Mouse (Mus musculus) intestine, postnatal 0 days (tissue): ENCODE data around the gene Pnpla2. TPM values are rescaled to one million over a fixed set of nuclear protein-coding genes. Genes with fewer than 3 reads are reported as not detected.

Experiments used
- ATAC-seq: fragments of 200-750 bp; cut with Nextera tagmentation; 2 replicates; pipeline ENCODE4 v1.8.0; 2017; ENCODE audit warnings: mild to moderate bottlenecking, moderate TSS enrichment, moderate library complexity
- H3K27ac ChIP-seq: fragments of 300-500 bp; sonication (generic); 2 replicates; pipeline ENCODE4 v1.5.1; 2014; ENCODE audit warnings: mild to moderate bottlenecking, low read depth, low read length, moderate library complexity
- H3K27me3 ChIP-seq: fragments of 300-500 bp; sonication (generic); replicated peaks from 2 replicates; pipeline ENCODE4 v1.6.1; 2014; ENCODE audit warnings: low read length, mixed read lengths; ENCODE audit not compliant: control insufficient read depth, insufficient read depth
- H3K36me3 ChIP-seq: fragments of 300-500 bp; sonication (generic); 2 replicates; pipeline ENCODE4 v1.6.1; 2014; ENCODE audit warnings: mild to moderate bottlenecking, moderate library complexity; ENCODE audit not compliant: control insufficient read depth, insufficient read depth
- H3K4me1 ChIP-seq: fragments of 300-500 bp; sonication (generic); replicated peaks from 2 replicates; pipeline ENCODE4 v1.6.1; 2014; ENCODE audit warnings: antibody characterized with exemption, low read length, mixed read lengths; ENCODE audit not compliant: control insufficient read depth, insufficient read depth
- H3K4me2 ChIP-seq: fragments of 300-500 bp; sonication (generic); replicated peaks from 2 replicates; pipeline ENCODE4 v1.6.1; 2014; ENCODE audit warnings: low read depth, mild to moderate bottlenecking, moderate library complexity
- H3K4me3 ChIP-seq: fragments of 300-500 bp; sonication (generic); 2 replicates; pipeline ENCODE4 v1.5.1; 2014; ENCODE audit warnings: low read depth, low read length
- H3K9ac ChIP-seq: fragments of 300-500 bp; sonication (generic); 2 replicates; pipeline ENCODE4 v1.6.1; 2014; ENCODE audit warnings: mild to moderate bottlenecking, low read depth, low read length
- H3K9me3 ChIP-seq: fragments of 300-500 bp; sonication (generic); 2 replicates; pipeline ENCODE4 v1.6.1; 2016; ENCODE audit warnings: mixed run types; ENCODE audit not compliant: control insufficient read depth
- CTCF ChIP-seq: sonication (generic); IDR thresholded peaks from 2 replicates; pipeline ENCODE4 v1.5.1; 2016; ENCODE audit warnings: low read depth, mild to moderate bottlenecking, control low read depth, antibody characterized with exemption, moderate library complexity
- WGBS: fragments of 180-500 bp; shearing (Covaris S2); extraction: QIAGEN DNeasy Blood & Tissue Kit; methylation state at CpG from one replicate; pipeline ENCODE4 v1.1.7; 2014; 5-methylcytosine and 5-hydroxymethylcytosine counted together
- polyA plus RNA-seq: library from polyadenylated mRNA; unstranded; fragments of >200 nt; fragmentation: Nextera tagmentation; extraction: Ambion mirVana; gene quantifications from 2 replicates; pipeline ENCODE4 v1.2.1, GENCODE M21; 2015

Pnpla2 gene
- polyA plus RNA-seq, 1 experiment from 2014 or later, result 79.4 TPM

GRCm38 (mm10) chr7:141420030-141420702 lies 34.8 kb upstream of the Pnpla2 start:
- no peak overlapping the region for H3K4me2 ChIP-seq
- WGBS, result 36% methylated on average over 9 of the region's 9 CpGs
- ATAC-seq, result peak; percentile 66
- TF ChIP-seq CTCF, result no peak
- H3K9me3 ChIP-seq, result no peaks in the 10 kb centered on the region
- no peak overlapping the region for H3K4me3 ChIP-seq
- no peaks in the 10 kb centered on the region for H3K36me3 ChIP-seq
- no peaks in the 10 kb centered on the region for H3K27me3 ChIP-seq
- peak overlapping the region; percentile 9 for H3K27ac ChIP-seq
- H3K9ac ChIP-seq, result no peak overlapping the region
- H3K4me1 ChIP-seq, result no peaks in the 10 kb centered on the region

GRCm38 (mm10) chr7:141423811-141424210 lies 31.2 kb upstream of the Pnpla2 start:
- H3K4me3 ChIP-seq, result no peak overlapping the region
- H3K4me1 ChIP-seq, result no peaks in the 10 kb centered on the region
- TF ChIP-seq CTCF, result no peak
- H3K4me2 ChIP-seq, result no peak overlapping the region
- no peak for ATAC-seq
- H3K27me3 ChIP-seq, result no peaks in the 10 kb centered on the region
- H3K9ac ChIP-seq, result no peak overlapping the region
- WGBS, result 73% methylated on average over 4 of the region's 4 CpGs
- H3K9me3 ChIP-seq, result no peaks in the 10 kb centered on the region
- H3K36me3 ChIP-seq, result no peaks in the 10 kb centered on the region
- no peak overlapping the region for H3K27ac ChIP-seq

GRCm38 (mm10) chr7:141426948-141427730 lies 27.9 kb upstream of the Pnpla2 start:
- no peak overlapping the region for H3K4me2 ChIP-seq
- no peak overlapping the region for H3K4me3 ChIP-seq
- no peak overlapping the region for H3K27ac ChIP-seq
- no peaks in the 10 kb centered on the region; the same call in 1 of the 2 replicates for H3K4me1 ChIP-seq
- WGBS, result 73% methylated on average over 12 of the region's 12 CpGs
- H3K36me3 ChIP-seq, result peaks cover 20% of the 10 kb centered on the region
- H3K27me3 ChIP-seq, result no peaks in the 10 kb centered on the region
- TF ChIP-seq CTCF, result no peak
- H3K9me3 ChIP-seq, result no peaks in the 10 kb centered on the region
- H3K9ac ChIP-seq, result no peak overlapping the region
- no peak for ATAC-seq

GRCm38 (mm10) chr7:141428701-141429100 lies 26.3 kb upstream of the Pnpla2 start:
- no peak overlapping the region for H3K9ac ChIP-seq
- ATAC-seq, result no peak
- H3K27me3 ChIP-seq, result no peaks in the 10 kb centered on the region
- no peak for TF ChIP-seq CTCF
- H3K4me2 ChIP-seq, result no peak overlapping the region; the same call in 1 of the 2 replicates
- 62% methylated on average over 5 of the region's 5 CpGs for WGBS
- no peaks in the 10 kb centered on the region for H3K9me3 ChIP-seq
- H3K36me3 ChIP-seq, result peaks cover 36% of the 10 kb centered on the region
- H3K4me1 ChIP-seq, result no peaks in the 10 kb centered on the region; the same call in 1 of the 2 replicates
- no peak overlapping the region for H3K4me3 ChIP-seq
- H3K27ac ChIP-seq, result no peak overlapping the region

- WGBS, result 11% methylated on average over 19 of the region's 19 CpGs
- Histone ChIP-seq H3K27me3 (no peaks in the 10 kb centered on the region), H3K4me1 (peaks cover under 1% of the 10 kb centered on the region; the same call in 1 of the 2 replicates), H3K9me3 (no peaks in the 10 kb centered on the region), H3K4me2 (peak within 1 kb of the TSS; percentile 27), H3K36me3 (peaks cover 39% of the 10 kb centered on the region), H3K9ac (no peak within 1 kb of the TSS), H3K4me3 (no peak within 1 kb of the TSS), H3K27ac (no peak within 1 kb of the TSS)
- no peak for TF ChIP-seq CTCF
- ATAC-seq, result peak; percentile 47
These were observed 25.7 kb upstream of the Pnpla2 start, which contains the start of gene Cend1 for GRCm38 (mm10) chr7:141429310-141429709. Gene Cend1, minus strand, starts transcription at chr7:141429491.

- TF ChIP-seq CTCF, result no peak
- WGBS, result 61% methylated on average over 9 of the region's 9 CpGs
- H3K27me3 ChIP-seq, result no peaks in the 10 kb centered on the region
- peaks cover 7% of the 10 kb centered on the region; the same call in 1 of the 2 replicates for H3K4me1 ChIP-seq
- H3K9me3 ChIP-seq, result no peaks in the 10 kb centered on the region
- H3K36me3 ChIP-seq, result peaks cover 39% of the 10 kb centered on the region
- no peak overlapping the region for H3K4me2 ChIP-seq
- H3K9ac ChIP-seq, result no peak overlapping the region
- H3K27ac ChIP-seq, result no peak overlapping the region
- no peak overlapping the region for H3K4me3 ChIP-seq
- no peak for ATAC-seq
These were observed 25.0 kb upstream of the Pnpla2 start for GRCm38 (mm10) chr7:141429840-141430584.
